Mouse (Mus musculus) telencephalon, adult 2 months (tissue): Measurements from ENCODE around the gene Xlr3b.
"Not testable (repeated sequence)": the region's sequence is repeated elsewhere in the genome, so short reads cannot be mapped to it uniquely, and the experiment has no call there.

Experiments used
- DNase-seq: peaks from one replicate; pipeline ENCODE4 v3.0.0-alpha.2; 2011; ENCODE audit warnings: low read depth, low spot score

Xlr3b gene

GRCm38 (mm10) chrX:73191934-73192333, at the start of gene Xlr3b:
Gene Xlr3b (plus strand): TSS chrX:73192207.
- DNase-seq: not testable (repeated sequence)

DNA sequence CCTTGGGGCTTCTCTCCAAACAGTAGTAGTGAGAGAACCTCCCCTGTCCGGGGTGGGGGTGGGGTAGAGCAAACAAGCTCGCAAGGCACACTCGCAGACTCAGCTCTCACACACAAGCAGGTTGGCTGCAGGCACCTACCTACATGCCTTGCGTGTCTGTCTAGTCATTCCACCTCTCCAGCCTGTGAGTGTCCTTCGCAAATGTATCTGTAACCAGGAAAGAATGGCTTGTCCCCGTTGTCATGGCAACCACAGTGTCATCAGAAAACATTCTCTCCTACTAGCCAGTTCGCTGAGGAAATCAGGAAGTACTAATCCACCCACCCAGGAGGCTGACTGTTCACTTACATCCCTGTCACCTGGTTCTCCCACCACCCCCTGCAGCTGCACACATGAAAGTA, 48.8 kb upstream of the Xlr3b start:
- DNase-seq: not testable (repeated sequence)

DNA sequence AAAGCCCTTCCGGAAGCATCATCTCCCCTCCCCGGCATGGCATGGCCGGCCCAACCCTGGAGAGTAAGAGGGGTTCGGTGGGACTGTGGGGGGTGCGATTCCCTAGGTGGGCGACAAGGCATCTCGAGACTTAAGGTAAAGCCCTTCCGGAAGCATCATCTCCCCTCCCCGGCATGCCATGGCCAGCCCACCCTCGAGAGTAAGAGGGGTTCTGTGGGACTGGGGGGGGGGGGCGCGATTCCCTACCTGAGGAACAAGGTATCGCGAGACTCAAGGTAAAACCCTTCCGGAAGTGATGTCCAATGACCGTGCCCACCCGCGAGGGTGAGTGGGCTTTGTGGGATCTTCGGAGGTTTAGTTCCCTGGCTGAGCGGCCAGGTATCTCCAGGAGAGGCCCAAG, 43.5 kb upstream of the Xlr3b start, which contains the start of gene Xlr5b:
Gene Xlr5b, plus strand, starts transcription at position 301 of the 400 bp plus-strand sequence.
- not testable (repeated sequence) for DNase-seq

GRCm38 (mm10) chrX:73149350-73149749, 42.7 kb upstream of the Xlr3b start, which contains the start of gene DXBay18:
Gene DXBay18 (minus strand): TSS chrX:73149450.
- DNase-seq: not testable (repeated sequence)

GRCm38 (mm10) chrX:73176889-73177288, 15.1 kb upstream of the Xlr3b start, which contains the start of gene Spin2d:
Gene Spin2d (minus strand): TSS chrX:73176989.
- DNase-seq: not testable (repeated sequence)

- not testable (repeated sequence) for DNase-seq
Observed at GRCm38 (mm10) chrX:73213819-73214564, 22.0 kb downstream of the Xlr3b start, which contains the start of gene Xlr4b. Gene Xlr4b (plus strand): TSS chrX:73214333.

DNA sequence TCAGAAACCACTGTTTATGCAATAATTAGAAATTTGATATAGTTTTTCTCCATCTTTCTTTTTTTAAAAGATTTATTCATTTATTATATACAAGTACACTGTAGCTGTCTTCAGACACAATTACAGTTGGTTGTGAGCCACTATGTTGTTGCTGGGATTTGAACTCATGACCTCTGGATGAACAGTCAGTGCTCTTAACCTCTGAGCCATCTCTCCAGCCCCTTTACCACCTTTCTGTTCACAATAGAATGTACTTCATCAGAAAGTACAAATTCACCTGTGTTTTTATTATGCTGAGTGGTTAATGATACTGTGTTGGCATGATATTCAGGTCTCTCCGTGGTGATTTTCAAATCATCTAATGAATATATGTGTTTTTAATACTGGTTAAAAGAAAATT, 33.4 kb downstream of the Xlr3b start:
- no peak for DNase-seq

DNA sequence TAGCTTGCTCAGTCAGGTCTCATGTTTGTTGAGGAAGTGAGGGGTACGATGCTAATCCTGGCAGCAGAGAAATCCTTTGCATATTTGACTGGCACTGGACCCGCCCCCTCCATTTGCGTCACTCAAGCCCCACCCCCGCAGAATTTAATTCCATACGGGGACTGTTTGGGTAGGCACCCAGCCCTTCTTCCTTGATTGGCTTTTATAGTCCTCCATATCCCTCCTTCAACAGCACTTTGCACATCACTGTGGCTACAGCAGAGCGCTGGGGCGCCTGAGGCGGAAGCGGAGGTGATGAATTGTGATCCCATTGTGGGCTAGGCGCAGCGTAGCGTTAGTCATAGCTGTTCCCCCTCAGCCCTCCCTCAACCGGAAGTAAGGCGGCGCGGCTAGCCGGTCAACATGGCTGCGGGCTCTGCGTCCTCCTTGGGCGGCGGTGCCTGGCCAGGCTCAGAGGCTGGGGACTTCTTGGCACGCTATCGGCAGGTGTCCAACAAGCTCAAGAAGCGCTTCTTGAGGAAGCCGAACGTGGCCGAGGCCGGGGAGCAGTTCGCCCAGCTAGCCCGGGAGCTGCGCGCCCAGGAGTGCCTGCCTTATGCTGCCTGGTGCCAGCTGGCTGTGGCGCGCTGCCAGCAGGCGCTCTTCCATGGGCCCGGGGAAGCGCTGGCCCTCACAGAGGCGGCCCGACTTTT, 36.1 kb downstream of the Xlr3b start, which contains the start of gene F8a:
Gene F8a, plus strand, starts transcription at position 378 of the 692 bp plus-strand sequence.
- peak; percentile 80 for DNase-seq

GRCm38 (mm10) chrX:73228606-73229214, 36.7 kb downstream of the Xlr3b start:
- no peak for DNase-seq

GRCm38 (mm10) chrX:73229288-73229687, 37.3 kb downstream of the Xlr3b start:
- no peak for DNase-seq

GRCm38 (mm10) chrX:73242821-73243325, 50.9 kb downstream of the Xlr3b start, which contains the start of gene Xlr4c:
Gene Xlr4c (minus strand): TSS chrX:73243130.
- DNase-seq: not testable (repeated sequence)
